Mouse (Mus musculus) layer of hippocampus, postnatal 14 days (tissue): ENCODE measurements around the gene Bcl10. TPM values are rescaled to one million over a fixed set of nuclear protein-coding genes. Genes with fewer than 3 reads are reported as not detected.
"Not testable (repeated sequence)": the region's sequence is repeated elsewhere in the genome, so short reads cannot be mapped to it uniquely, and the experiment has no call there.

ENCODE experiments used
- DNase-seq, 2 experiments: peaks; one replicate each; pipeline ENCODE4 v3.0.0; 2021 to 2022; ENCODE audit warnings: low spot score in 2 of 2, mixed read lengths in 1 of 2
- long read RNA-seq, 2 experiments: library from polyadenylated mRNA; stranded (forward); transcript quantifications; one replicate each; pipeline ENCODE4 v2.0.0; 2021
- total RNA-seq, 2 experiments: library from RNA; stranded (reverse); gene quantifications; 2 replicates each; pipeline ENCODE4 v1.2.3; 2021

Bcl10 gene
- total RNA-seq: 10 to 100 TPM; 14.9 to 15.6 TPM
- long read RNA-seq, experiment 1, transcript Bcl10-201 (3 exons, 1,949 nt): major isoform, 18 of 19 reads
- long read RNA-seq, experiment 1, partial matches to known transcripts: 1 of 19 reads
- long read RNA-seq, experiment 1, other reads (novel, unspliced or antisense): 0 of 19 reads
- long read RNA-seq, experiment 2, transcript Bcl10-201 (3 exons, 1,949 nt): major isoform, 27 of 28 reads
- long read RNA-seq, experiment 2, partial matches to known transcripts: 1 of 28 reads
- long read RNA-seq, experiment 2, other reads (novel, unspliced or antisense): 0 of 28 reads

GRCm38 (mm10) chr3:145922019-145922854 lies at the start of gene Bcl10:
TSS of gene Bcl10 (plus strand) at chr3:145922804.
- DNase-seq: no peak

GRCm38 (mm10) chr3:145873271-145873670 lies 49.3 kb upstream of the Bcl10 start:
- DNase-seq: no peak

DNA sequence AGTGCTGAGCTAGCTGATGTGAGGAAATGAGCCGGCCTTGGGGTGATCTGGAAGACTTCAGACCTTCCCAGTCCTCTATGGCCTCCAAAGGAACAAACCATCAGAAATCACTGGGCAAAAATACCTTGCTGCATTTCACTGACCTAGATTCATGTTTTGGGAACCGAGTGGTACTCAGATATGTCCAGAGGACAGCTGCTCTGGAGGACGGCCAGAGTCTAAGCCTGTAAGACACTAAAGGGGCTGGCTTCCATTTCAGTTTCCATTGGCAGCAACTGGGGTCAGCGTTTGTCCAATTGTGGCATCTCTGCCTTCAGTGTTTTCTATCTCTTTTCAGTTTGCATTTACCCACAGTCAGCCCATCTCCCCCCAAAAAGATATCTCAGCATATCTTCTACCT lies 48.5 kb upstream of the Bcl10 start:
- peak in 1 of 2 experiments; percentile 31 for DNase-seq

- no peak for DNase-seq
Observed at GRCm38 (mm10) chr3:145876120-145876519, 46.5 kb upstream of the Bcl10 start.

- DNase-seq: not testable (repeated sequence)
Observed at GRCm38 (mm10) chr3:145878867-145879266, 43.7 kb upstream of the Bcl10 start.

GRCm38 (mm10) chr3:145880335-145880734 lies 42.3 kb upstream of the Bcl10 start:
- no peak for DNase-seq

DNA sequence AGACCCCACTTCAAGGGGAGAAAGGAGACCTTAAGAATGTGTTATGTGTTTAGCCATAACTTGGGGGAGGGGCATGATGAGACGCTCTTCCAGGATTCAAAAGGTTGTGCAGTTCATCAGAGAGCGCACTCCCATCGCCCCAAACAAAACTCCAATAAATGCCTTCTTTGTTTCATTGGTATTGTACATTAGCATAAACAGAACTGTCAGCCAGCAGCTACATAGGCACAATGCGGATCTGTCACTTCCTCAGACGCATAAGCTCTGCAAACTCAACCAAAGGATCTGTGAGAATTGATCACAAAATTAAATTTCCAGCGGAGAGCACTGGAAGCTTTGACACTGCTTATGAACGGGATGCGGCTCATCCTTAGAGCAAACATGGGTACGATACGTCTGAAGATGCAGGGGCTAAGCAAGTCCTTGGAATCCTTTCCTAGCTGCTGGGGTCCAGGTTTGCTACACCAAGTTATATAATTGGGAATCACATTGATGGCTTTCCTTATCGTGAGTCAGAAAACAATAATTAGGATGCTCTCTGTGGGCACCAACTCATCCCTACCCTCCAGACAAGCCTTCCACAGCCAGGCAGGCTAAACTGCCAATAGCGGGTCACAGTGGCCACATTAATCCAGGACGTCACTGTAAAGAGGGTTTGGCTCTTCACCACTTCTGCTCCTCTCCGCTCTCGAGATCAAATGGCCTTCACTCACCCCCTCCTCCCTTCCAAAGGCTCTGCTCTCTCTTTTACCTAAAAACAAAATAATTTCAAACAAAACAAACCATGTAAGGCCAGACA lies 40.3 kb upstream of the Bcl10 start:
- DNase-seq: no peak

GRCm38 (mm10) chr3:145883233-145883632 lies 39.4 kb upstream of the Bcl10 start:
- DNase-seq: no peak

DNA sequence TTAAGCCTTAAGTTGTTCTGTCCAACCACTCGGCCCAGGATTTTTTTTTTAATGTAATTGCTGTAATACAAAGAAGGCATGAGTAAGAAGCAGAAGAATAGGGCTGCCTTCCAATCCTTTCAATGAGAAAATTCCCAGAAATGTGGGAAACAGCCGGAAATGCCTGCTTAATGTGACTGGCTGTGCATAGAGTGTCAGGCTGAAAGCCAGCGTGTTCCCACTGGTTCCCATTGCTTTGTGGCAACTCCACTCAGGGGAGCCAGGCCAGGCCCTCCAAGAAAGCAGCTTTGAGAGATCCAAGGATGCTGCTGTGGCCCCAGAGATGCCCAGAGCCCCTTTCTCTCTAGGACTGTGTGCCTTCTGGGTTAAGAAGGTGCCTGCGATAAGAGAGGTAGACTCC lies 37.2 kb upstream of the Bcl10 start:
- peak; percentile 13 to 65 for DNase-seq

DNA sequence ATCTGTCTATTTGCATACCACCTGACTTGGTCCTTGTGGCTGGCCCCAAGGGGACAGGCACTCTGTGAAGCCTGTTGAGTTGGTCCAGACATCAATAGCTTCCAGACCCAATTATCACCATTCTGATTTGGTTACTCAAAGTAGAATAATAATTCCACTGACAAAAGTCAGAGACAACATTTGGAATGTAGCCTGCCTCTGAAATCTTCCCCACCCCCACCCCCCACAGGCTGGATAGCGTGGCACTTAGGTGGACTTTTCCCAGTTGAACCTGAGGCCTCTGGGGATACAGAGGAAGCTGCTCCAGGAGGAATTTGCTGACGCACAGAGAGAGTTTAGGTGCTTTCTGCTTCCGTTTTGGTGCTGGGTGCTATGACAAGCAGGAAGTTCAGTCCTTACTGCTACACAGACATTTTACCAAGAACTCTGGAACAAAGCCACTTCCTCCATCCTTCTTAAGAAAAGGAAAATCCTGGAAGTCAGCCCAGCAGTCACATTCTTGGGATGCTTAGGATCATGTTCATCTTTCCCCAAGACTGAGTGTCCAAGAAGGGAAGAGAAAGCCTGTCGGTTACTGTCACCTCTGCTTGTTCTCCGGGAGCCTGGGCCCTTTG lies 36.6 kb upstream of the Bcl10 start:
- DNase-seq: no peak

- no peak for DNase-seq
Observed at GRCm38 (mm10) chr3:145887430-145887971, 35.1 kb upstream of the Bcl10 start.

DNA sequence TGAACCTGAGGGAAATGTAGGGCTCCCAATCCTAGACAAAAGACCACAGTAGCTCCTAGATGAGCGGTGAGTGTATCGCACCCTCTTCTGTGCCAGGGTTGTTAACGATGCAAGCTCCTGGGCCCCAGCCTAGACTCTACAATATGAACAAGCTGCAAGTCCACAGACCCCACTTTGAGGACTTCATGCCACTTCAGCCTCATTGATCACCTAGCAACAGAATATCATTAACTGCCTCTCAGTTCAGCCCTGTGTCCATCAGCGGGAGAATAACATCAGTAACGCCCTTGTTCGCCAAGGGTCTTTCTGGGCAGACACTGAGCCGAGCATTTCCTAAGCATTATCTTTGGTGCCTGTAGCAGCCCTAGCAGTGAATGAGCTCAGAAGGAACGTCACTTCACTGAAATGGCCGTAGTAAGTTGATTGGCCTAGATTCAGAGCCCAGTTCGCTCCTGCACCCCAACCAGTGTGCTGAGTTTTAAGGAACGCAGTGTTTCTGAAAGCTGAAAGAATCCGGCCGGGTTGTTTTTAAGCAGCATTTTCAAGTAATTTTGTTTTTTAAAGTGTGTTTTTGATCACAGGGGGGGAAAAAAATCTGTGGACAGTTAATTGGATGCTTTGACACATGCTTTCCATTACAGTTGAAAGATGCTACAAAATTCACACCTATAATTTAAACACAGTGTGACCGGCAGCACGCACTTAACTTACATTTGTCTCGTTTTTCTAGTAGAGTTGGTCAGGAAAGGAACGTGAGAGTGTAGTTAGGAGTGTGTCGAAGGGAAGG lies 32.1 kb upstream of the Bcl10 start:
- DNase-seq: peak; percentile 24 to 75

- DNase-seq: no peak
Observed at GRCm38 (mm10) chr3:145892451-145892850, 30.2 kb upstream of the Bcl10 start.

DNA sequence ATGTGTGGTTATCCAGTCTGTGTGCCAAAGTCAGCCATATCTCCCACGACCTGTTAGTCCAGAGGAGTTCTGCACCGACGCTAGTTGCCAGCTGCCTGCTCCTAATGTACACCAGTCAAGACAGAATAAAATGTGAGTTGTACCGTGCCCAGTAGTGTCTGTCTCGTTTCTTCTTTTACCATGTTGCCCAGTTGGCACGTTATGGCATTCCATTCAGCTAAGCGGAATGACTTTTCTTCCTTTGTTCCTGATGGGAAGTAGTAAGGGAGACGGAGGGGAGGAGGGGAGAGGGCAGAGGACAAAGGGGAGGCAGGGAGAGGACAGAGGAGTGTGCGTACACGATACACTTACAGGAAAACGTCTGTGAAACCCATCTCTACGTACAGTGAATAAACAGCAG lies 28.5 kb upstream of the Bcl10 start:
- no peak for DNase-seq

DNA sequence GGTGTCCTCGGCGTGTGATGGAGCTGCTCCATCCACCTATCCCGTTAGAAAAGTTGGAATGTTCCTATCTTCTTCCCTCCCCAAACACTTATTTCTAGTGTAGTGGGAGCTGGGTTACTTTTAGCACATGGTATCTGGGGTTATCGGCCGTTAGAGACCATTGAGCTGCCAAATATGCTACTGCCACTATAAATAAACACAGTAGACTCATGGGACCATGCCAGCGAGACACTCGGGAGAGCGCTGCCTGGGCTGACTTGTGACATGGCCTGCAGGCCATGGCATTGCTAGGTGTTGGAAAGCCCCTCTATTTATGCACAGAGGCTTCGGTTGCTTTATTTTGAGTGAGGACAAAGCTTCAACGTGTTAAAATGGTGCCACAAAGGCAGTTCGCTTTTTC lies 24.9 kb upstream of the Bcl10 start:
- no peak for DNase-seq

GRCm38 (mm10) chr3:145899832-145900231 lies 22.8 kb upstream of the Bcl10 start:
- DNase-seq: no peak

- no peak for DNase-seq
Observed at GRCm38 (mm10) chr3:145903530-145903929, 19.1 kb upstream of the Bcl10 start.

DNA sequence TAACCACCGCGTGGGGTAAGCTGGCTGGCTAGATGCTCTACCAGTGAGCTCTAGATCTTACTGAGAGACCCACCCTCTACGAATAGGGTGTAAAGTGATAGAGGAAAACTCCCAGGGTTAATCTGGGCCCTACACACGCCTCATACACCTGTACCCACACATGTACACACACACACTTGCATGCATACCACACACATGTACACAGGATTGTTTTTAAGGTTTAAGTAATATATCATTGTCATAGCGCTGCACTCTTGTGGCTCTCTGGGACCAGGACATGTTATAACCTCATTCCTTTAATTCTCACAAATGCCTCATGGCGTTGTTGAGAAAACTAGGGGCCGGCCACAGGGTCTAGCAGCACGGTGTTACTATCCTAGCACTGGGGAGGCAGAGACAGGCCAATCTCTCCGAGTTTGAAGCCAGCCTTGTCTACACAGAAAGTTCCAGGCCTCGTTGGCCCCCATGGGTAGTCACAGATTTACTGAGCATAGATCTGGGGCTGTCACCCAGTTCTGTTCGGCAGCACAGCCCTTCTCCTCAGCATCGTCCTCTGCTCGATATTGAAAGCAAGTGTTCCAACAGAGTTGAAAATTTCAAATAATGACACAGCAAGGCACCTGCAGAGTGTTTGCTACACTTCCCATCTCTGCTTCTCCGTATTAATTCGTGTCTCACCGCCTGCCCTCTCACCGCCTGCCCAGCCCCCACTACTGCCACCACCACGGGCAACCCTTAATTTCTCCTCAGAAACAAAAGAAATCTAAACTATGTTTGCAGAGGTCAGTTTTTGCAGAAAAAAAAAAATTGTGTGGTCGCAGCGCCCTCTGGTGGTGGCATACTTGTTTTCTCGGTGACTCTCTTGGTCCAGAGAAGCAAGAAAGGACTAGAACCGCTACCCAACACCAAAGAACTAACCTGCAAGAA lies 17.5 kb upstream of the Bcl10 start:
- DNase-seq: peak; percentile 65

- DNase-seq: no peak
Observed at GRCm38 (mm10) chr3:145906582-145906981, 16.0 kb upstream of the Bcl10 start.
